Mouse (Mus musculus) hindbrain, embryonic 12.5 days (tissue): ENCODE results near the gene Gm37240. TPM values are rescaled to one million over a fixed set of nuclear protein-coding genes. Genes with fewer than 3 reads are reported as not detected.

Source experiments
- ATAC-seq: fragments of 200-750 bp; cut with Nextera tagmentation; 2 replicates; pipeline ENCODE4 v1.8.0; 2017; ENCODE audit warnings: moderate TSS enrichment; ENCODE audit not compliant: low FRiP score
- H3K27ac ChIP-seq: fragments of 300-500 bp; sonication (generic); 2 replicates; pipeline ENCODE4 v1.5.1; 2016; ENCODE audit warnings: mild to moderate bottlenecking
- H3K27me3 ChIP-seq: fragments of 300-500 bp; sonication (generic); 2 replicates; pipeline ENCODE4 v1.6.1; 2016; ENCODE audit warnings: mild to moderate bottlenecking
- H3K36me3 ChIP-seq: fragments of 300-500 bp; sonication (generic); 2 replicates; pipeline ENCODE4 v1.6.1; 2016; ENCODE audit warnings: mild to moderate bottlenecking
- H3K4me1 ChIP-seq: fragments of 300-500 bp; sonication (generic); 2 replicates; pipeline ENCODE4 v1.6.1; 2016
- H3K4me2 ChIP-seq: fragments of 300-500 bp; sonication (generic); replicated peaks from 2 replicates; pipeline ENCODE4 v1.6.1; 2016; ENCODE audit warnings: mild to moderate bottlenecking
- H3K4me3 ChIP-seq: fragments of 300-500 bp; sonication (generic); 2 replicates; pipeline ENCODE4 v1.5.1; 2016; ENCODE audit warnings: mild to moderate bottlenecking
- H3K9ac ChIP-seq: fragments of 300-500 bp; sonication (generic); 2 replicates; pipeline ENCODE4 v1.6.1; 2016; ENCODE audit warnings: mild to moderate bottlenecking, moderate library complexity
- H3K9me3 ChIP-seq: fragments of 300-500 bp; sonication (generic); replicated peaks from 2 replicates; pipeline ENCODE4 v1.6.1; 2016; ENCODE audit warnings: mild to moderate bottlenecking
- whole genome bisulfite sequencing: fragments of 180-500 bp; shearing (Covaris S2); methylation state at CpG from one replicate; pipeline ENCODE4 v1.1.7; 2016; 5-methylcytosine and 5-hydroxymethylcytosine counted together
- polyA plus RNA-seq: library from polyadenylated mRNA; unstranded; fragments of >200 nt; fragmentation: Nextera tagmentation; extraction: Ambion mirVana; gene quantifications from 2 replicates; pipeline ENCODE4 v1.2.1, GENCODE M21; 2016

Gm37240 gene
- polyA plus RNA-seq, 1 experiment from 2014 or later: 3.3 TPM

- Histone ChIP-seq H3K9ac (no peak overlapping the region), H3K4me1 (no peaks in the 10 kb centered on the region), H3K36me3 (no peaks in the 10 kb centered on the region), H3K27me3 (no peaks in the 10 kb centered on the region), H3K9me3 (no peaks in the 10 kb centered on the region), H3K27ac (no peak overlapping the region), H3K4me2 (no peak overlapping the region), H3K4me3 (no peak overlapping the region)
- WGBS: 73% methylated on average over 2 of the region's 2 CpGs
- no peak for ATAC-seq
Observed at GRCm38 (mm10) chr3:85725110-85725509, 162.2 kb downstream of the Gm37240 start.

GRCm38 (mm10) chr3:85722581-85722980 is 164.7 kb downstream of the Gm37240 start:
- H3K4me2 ChIP-seq: no peak overlapping the region
- H3K27me3 ChIP-seq: no peaks in the 10 kb centered on the region
- no peak overlapping the region for H3K27ac ChIP-seq
- H3K36me3 ChIP-seq: no peaks in the 10 kb centered on the region
- no peak for ATAC-seq
- H3K9ac ChIP-seq: no peak overlapping the region
- 88% methylated on average over 6 of the region's 6 CpGs for WGBS
- no peaks in the 10 kb centered on the region for H3K4me1 ChIP-seq
- H3K4me3 ChIP-seq: no peak overlapping the region
- no peaks in the 10 kb centered on the region for H3K9me3 ChIP-seq

- no peak for ATAC-seq
- H3K4me3 ChIP-seq: no peak overlapping the region
- no peaks in the 10 kb centered on the region for H3K27me3 ChIP-seq
- WGBS: 84% methylated on average over 4 of the region's 4 CpGs
- H3K27ac ChIP-seq: no peak overlapping the region
- H3K4me2 ChIP-seq: no peak overlapping the region
- 0 out of 2 replicates have a peak, but pooled peaks cover 3% of the 10 kb centered on the region for H3K4me1 ChIP-seq
- no peaks in the 10 kb centered on the region for H3K9me3 ChIP-seq
- no peak overlapping the region for H3K9ac ChIP-seq
- H3K36me3 ChIP-seq: no peaks in the 10 kb centered on the region
Observed at GRCm38 (mm10) chr3:85715764-85716297, 171.5 kb downstream of the Gm37240 start.

GRCm38 (mm10) chr3:85713936-85714709 is 173.2 kb downstream of the Gm37240 start:
- H3K27me3 ChIP-seq: no peaks in the 10 kb centered on the region
- 0 out of 2 replicates have a peak, but pooled peaks cover 3% of the 10 kb centered on the region for H3K4me1 ChIP-seq
- no peak overlapping the region for H3K4me3 ChIP-seq
- no peak for ATAC-seq
- H3K27ac ChIP-seq: no peak overlapping the region
- no peak overlapping the region for H3K9ac ChIP-seq
- 85% methylated on average over 7 of the region's 7 CpGs for WGBS
- no peak overlapping the region for H3K4me2 ChIP-seq
- H3K36me3 ChIP-seq: no peaks in the 10 kb centered on the region
- no peaks in the 10 kb centered on the region for H3K9me3 ChIP-seq

GRCm38 (mm10) chr3:85710695-85711094 is 176.6 kb downstream of the Gm37240 start:
- no peak for ATAC-seq
- no peak overlapping the region for H3K4me3 ChIP-seq
- H3K27ac ChIP-seq: no peak overlapping the region
- H3K4me1 ChIP-seq: 0 out of 2 replicates have a peak, but pooled peaks cover 3% of the 10 kb centered on the region
- no peaks in the 10 kb centered on the region for H3K27me3 ChIP-seq
- no peaks in the 10 kb centered on the region for H3K9me3 ChIP-seq
- no peak overlapping the region for H3K4me2 ChIP-seq
- WGBS: 62% methylated on average over 8 of the region's 8 CpGs
- H3K36me3 ChIP-seq: no peaks in the 10 kb centered on the region
- H3K9ac ChIP-seq: no peak overlapping the region

GRCm38 (mm10) chr3:85707421-85707820 is 179.9 kb downstream of the Gm37240 start:
- Histone ChIP-seq H3K4me3 (no peak overlapping the region), H3K4me1 (peaks cover 9% of the 10 kb centered on the region; the same call in 1 of the 2 replicates), H3K36me3 (no peaks in the 10 kb centered on the region), H3K9me3 (no peaks in the 10 kb centered on the region), H3K9ac (no peak overlapping the region), H3K27me3 (no peaks in the 10 kb centered on the region), H3K4me2 (no peak overlapping the region), H3K27ac (no peak overlapping the region)
- ATAC-seq: no peak
- 42% methylated on average over 7 of the region's 7 CpGs for whole genome bisulfite sequencing

GRCm38 (mm10) chr3:85703141-85703882 is 184.0 kb downstream of the Gm37240 start:
- Histone ChIP-seq H3K27me3 (no peaks in the 10 kb centered on the region), H3K9me3 (no peaks in the 10 kb centered on the region), H3K9ac (no peak overlapping the region), H3K4me3 (no peak overlapping the region), H3K4me2 (no peak overlapping the region), H3K4me1 (peaks cover 9% of the 10 kb centered on the region; the same call in 1 of the 2 replicates), H3K27ac (no peak overlapping the region), H3K36me3 (no peaks in the 10 kb centered on the region)
- 50% methylated on average over 6 of the region's 6 CpGs for whole genome bisulfite sequencing
- ATAC-seq: no peak

- H3K4me3 ChIP-seq: no peak overlapping the region
- H3K4me2 ChIP-seq: no peak overlapping the region
- H3K4me1 ChIP-seq: peaks cover 8% of the 10 kb centered on the region; the same call in 1 of the 2 replicates
- no peaks in the 10 kb centered on the region for H3K9me3 ChIP-seq
- H3K36me3 ChIP-seq: no peaks in the 10 kb centered on the region
- H3K9ac ChIP-seq: no peak overlapping the region
- H3K27me3 ChIP-seq: no peaks in the 10 kb centered on the region
- WGBS: 85% methylated on average over 4 of the region's 4 CpGs
- H3K27ac ChIP-seq: no peak overlapping the region
- ATAC-seq: no peak
Observed at GRCm38 (mm10) chr3:85698496-85698895, 188.8 kb downstream of the Gm37240 start.

GRCm38 (mm10) chr3:85695056-85695455 is 192.3 kb downstream of the Gm37240 start:
- Histone ChIP-seq H3K4me2 (no peak overlapping the region), H3K36me3 (no peaks in the 10 kb centered on the region), H3K27ac (no peak overlapping the region), H3K4me3 (no peak overlapping the region), H3K4me1 (no peaks in the 10 kb centered on the region), H3K9me3 (no peaks in the 10 kb centered on the region), H3K9ac (no peak overlapping the region), H3K27me3 (no peaks in the 10 kb centered on the region)
- 58% methylated on average over 3 of the region's 3 CpGs for WGBS
- no peak for ATAC-seq

GRCm38 (mm10) chr3:85693013-85693412 is 194.3 kb downstream of the Gm37240 start:
- 44% methylated on average over 3 of the region's 3 CpGs for WGBS
- Histone ChIP-seq H3K4me2 (no peak overlapping the region), H3K9me3 (no peaks in the 10 kb centered on the region), H3K9ac (no peak overlapping the region), H3K4me3 (no peak overlapping the region), H3K4me1 (no peaks in the 10 kb centered on the region), H3K36me3 (no peaks in the 10 kb centered on the region), H3K27ac (no peak overlapping the region), H3K27me3 (no peaks in the 10 kb centered on the region)
- no peak for ATAC-seq

- Histone ChIP-seq H3K9ac (no peak overlapping the region), H3K36me3 (no peaks in the 10 kb centered on the region), H3K4me3 (no peak overlapping the region), H3K4me2 (no peak overlapping the region), H3K4me1 (no peaks in the 10 kb centered on the region), H3K27ac (no peak overlapping the region), H3K9me3 (no peaks in the 10 kb centered on the region), H3K27me3 (no peaks in the 10 kb centered on the region)
- no peak for ATAC-seq
- WGBS: 70% methylated on average over 4 of the region's 4 CpGs
Observed at GRCm38 (mm10) chr3:85691134-85691533, 196.2 kb downstream of the Gm37240 start.

GRCm38 (mm10) chr3:85688341-85688740 is 199.0 kb downstream of the Gm37240 start:
- no peak overlapping the region for H3K4me2 ChIP-seq
- no peak for ATAC-seq
- H3K27ac ChIP-seq: no peak overlapping the region
- H3K4me3 ChIP-seq: no peak overlapping the region
- no peaks in the 10 kb centered on the region for H3K9me3 ChIP-seq
- WGBS: 94% methylated on average over 14 of the region's 14 CpGs
- H3K9ac ChIP-seq: no peak overlapping the region
- no peaks in the 10 kb centered on the region for H3K4me1 ChIP-seq
- H3K27me3 ChIP-seq: no peaks in the 10 kb centered on the region
- no peaks in the 10 kb centered on the region for H3K36me3 ChIP-seq
